Mouse (Mus musculus) megakaryocyte, adult 5-6 weeks (primary cell): Measurements from ENCODE around the gene Deaf1. TPM values are rescaled to one million over a fixed set of nuclear protein-coding genes. Genes with fewer than 3 reads are reported as not detected.

Experiments
- ATAC-seq: 2 replicates; pipeline ENCODE4 v1.8.0; 2016; ENCODE audit warnings: mild to moderate bottlenecking, inconsistent platforms; ENCODE audit not compliant: poor library complexity, severe bottlenecking
- total RNA-seq, 2 experiments: library from RNA; stranded (forward) in 1 of 2; stranded (reverse) in 1 of 2; fragments of 153-499, 151-499 nt in 1 of 2; fragments of 221-1000, 200-1000 nt in 1 of 2; gene quantifications; 2 replicates each; pipeline versions ENCODE4 v1.2.3 to v1.2.4; 2015 to 2017

The Deaf1 gene
- total RNA-seq, 2 experiments from 2014 or later: 11.4 to 36.5 TPM

GRCm38 (mm10) chr7:141299175-141299574, 28.3 kb downstream of the Deaf1 start:
- no peak for ATAC-seq

GRCm38 (mm10) chr7:141297926-141298650, 29.4 kb downstream of the Deaf1 start:
- ATAC-seq: no peak

GRCm38 (mm10) chr7:141294479-141294878, 33.0 kb downstream of the Deaf1 start:
- ATAC-seq: peak; percentile 30

GRCm38 (mm10) chr7:141293852-141294471, 33.5 kb downstream of the Deaf1 start:
- peak; percentile 59 for ATAC-seq

GRCm38 (mm10) chr7:141292583-141293388, 34.7 kb downstream of the Deaf1 start:
- no peak for ATAC-seq

- ATAC-seq: no peak
Observed at GRCm38 (mm10) chr7:141291921-141292582, 35.4 kb downstream of the Deaf1 start, which contains the start of gene Drd4. Drd4 (plus strand) TSS chr7:141292006.

- ATAC-seq: no peak
Observed at GRCm38 (mm10) chr7:141288042-141288441, 39.4 kb downstream of the Deaf1 start.

- no peak for ATAC-seq
Observed at GRCm38 (mm10) chr7:141282756-141283155, 44.7 kb downstream of the Deaf1 start.

- ATAC-seq: no peak
Observed at GRCm38 (mm10) chr7:141281442-141281841, 46.0 kb downstream of the Deaf1 start.

GRCm38 (mm10) chr7:141278766-141279590, 48.5 kb downstream of the Deaf1 start, which contains the start of gene Sct:
Sct (minus strand) TSS chr7:141279133.
- peak; percentile 54; the same call in 1 of the 2 replicates for ATAC-seq

GRCm38 (mm10) chr7:141277701-141278678, 49.5 kb downstream of the Deaf1 start:
- no peak for ATAC-seq

GRCm38 (mm10) chr7:141276546-141276945, 50.9 kb downstream of the Deaf1 start, which contains the start of gene Cdhr5:
Cdhr5 (minus strand) TSS chr7:141276786.
- no peak for ATAC-seq

- no peak for ATAC-seq
Observed at GRCm38 (mm10) chr7:141275356-141275755, 52.1 kb downstream of the Deaf1 start.

- no peak for ATAC-seq
Observed at GRCm38 (mm10) chr7:141270631-141271030, 56.9 kb downstream of the Deaf1 start.

GRCm38 (mm10) chr7:141269273-141269545, 58.3 kb downstream of the Deaf1 start:
- ATAC-seq: peak; percentile 1; the same call in 1 of the 2 replicates

- peak; percentile 41 for ATAC-seq
Observed at GRCm38 (mm10) chr7:141268466-141269272, 58.8 kb downstream of the Deaf1 start.

GRCm38 (mm10) chr7:141265739-141266561, 61.5 kb downstream of the Deaf1 start, which contains the start of gene Irf7:
Irf7 (minus strand) TSS chr7:141266481.
- ATAC-seq: peak; percentile 62
